Mouse (Mus musculus): ENCODE measurements around the gene Tulp3. TPM values are rescaled to one million over a fixed set of nuclear protein-coding genes. Genes with fewer than 3 reads are reported as not detected.
A peak's percentile ranks its signal among the peaks of the same experiment; 100 is the strongest.
"Not testable (repeated sequence)": the region's sequence is repeated elsewhere in the genome, so short reads cannot be mapped to it uniquely, and the experiment has no call there.

Gene Tulp3
- 33.7 and 36.7 TPM in 2 replicates for polyA plus RNA-seq (2015; fragmentation: Nextera tagmentation; extraction: Ambion mirVana)

DNA sequence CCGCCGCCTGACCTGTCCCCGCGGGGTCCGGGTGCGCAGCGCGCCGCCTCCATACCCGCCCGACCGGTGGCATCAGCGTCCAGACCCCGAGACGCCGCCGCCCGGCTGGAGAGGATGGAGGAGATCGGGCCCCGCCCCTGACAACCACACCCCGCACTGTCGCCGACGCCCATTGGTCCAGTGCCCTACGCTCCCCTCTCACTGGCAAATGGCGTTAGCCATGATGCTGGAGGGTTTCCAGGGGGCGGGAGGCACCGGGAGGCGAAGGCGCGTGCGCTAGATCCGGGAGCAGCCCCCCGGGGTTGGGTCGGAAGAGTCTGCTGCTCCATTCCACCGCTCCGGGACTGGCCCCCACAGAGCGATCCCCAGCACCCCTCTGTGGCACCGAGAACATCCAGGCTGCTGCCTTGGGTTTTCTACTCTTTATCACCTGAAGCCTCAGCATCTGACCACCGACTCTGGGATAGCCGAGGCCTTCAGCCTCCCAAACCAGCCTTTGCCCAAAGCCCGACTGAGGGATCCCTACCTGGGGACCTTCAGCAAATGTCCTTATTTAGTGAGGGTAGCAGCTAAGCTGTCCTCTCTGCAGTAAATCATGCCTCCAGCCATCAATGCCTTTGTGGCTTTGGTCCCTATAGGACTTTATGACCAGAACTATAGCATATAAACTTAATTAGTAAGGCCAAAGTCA lies at the start of gene Tulp3:
Gene Tulp3, minus strand, starts transcription at position 126 of the 691 bp plus-strand sequence.
- Histone ChIP-seq H3K9me3 (no peaks in the 10 kb centered on the region), H3K27ac (peak within 1 kb of the TSS; percentile 95), H3K36me3 (peaks cover 24% of the 10 kb centered on the region), H3K4me3 (peak within 1 kb of the TSS; percentile 80), H3K9ac (peak within 1 kb of the TSS; percentile 88), H3K4me1 (peaks cover 29% of the 10 kb centered on the region), H3K27me3 (no peaks in the 10 kb centered on the region), H3K4me2 (peak within 1 kb of the TSS; percentile 62)
- ATAC-seq (ENCODE audit: insufficient number of reproducible peaks, insufficient read depth, low FRiP score, low TSS enrichment, low read depth), result peak; percentile 98
- WGBS, result under 1% methylated on average over 42 of the region's 42 CpGs

DNA sequence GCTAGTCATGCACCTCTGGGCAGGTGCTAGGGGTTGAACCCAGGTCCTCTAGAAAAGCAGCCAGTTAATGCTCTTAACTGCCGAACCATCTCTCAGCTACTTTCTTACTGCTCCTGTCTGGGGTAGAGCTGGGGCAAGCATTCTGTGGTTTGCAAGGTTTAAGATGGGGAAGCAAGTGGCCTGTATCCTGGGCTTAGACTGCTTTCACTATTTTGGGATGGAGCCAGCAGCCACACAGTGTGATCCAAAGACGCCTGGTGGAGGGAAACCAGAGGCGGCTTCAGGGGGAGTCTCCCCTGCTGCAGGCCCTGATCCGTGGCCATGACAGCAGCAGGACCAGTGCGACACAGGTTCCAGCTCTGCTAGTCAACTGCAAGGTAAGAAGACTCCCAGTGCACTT lies 49.1 kb upstream of the Tulp3 start:
- H3K36me3 ChIP-seq, result peaks cover 40% of the 10 kb centered on the region
- H3K4me1 ChIP-seq, result peaks cover 8% of the 10 kb centered on the region; the same call in 1 of the 2 replicates
- no peaks in the 10 kb centered on the region for H3K9me3 ChIP-seq
- H3K4me2 ChIP-seq, result no peak overlapping the region
- no peak overlapping the region for H3K27ac ChIP-seq
- H3K4me3 ChIP-seq, result no peak overlapping the region
- H3K27me3 ChIP-seq, result no peaks in the 10 kb centered on the region
- whole genome bisulfite sequencing, result 64% methylated on average over 5 of the region's 5 CpGs
- no peak overlapping the region for H3K9ac ChIP-seq
- ATAC-seq (ENCODE audit: insufficient number of reproducible peaks, insufficient read depth, low FRiP score, low TSS enrichment, low read depth), result no peak

GRCm38 (mm10) chr6:128399421-128400185 lies 44.0 kb upstream of the Tulp3 start:
- peak overlapping the region; percentile 29 for H3K4me3 ChIP-seq
- no peaks in the 10 kb centered on the region for H3K9me3 ChIP-seq
- peak overlapping the region; percentile 48; the same call in 1 of the 2 replicates for H3K27ac ChIP-seq
- H3K36me3 ChIP-seq, result no peaks in the 10 kb centered on the region
- H3K27me3 ChIP-seq, result no peaks in the 10 kb centered on the region
- peaks cover 13% of the 10 kb centered on the region; the same call in 1 of the 2 replicates for H3K4me1 ChIP-seq
- H3K4me2 ChIP-seq, result peak overlapping the region; percentile 49
- 0 out of 2 replicates have a peak, but pooled peaks have one; percentile 45 for ATAC-seq (ENCODE audit: insufficient number of reproducible peaks, insufficient read depth, low FRiP score, low TSS enrichment, low read depth)
- peak overlapping the region; percentile 64 for H3K9ac ChIP-seq
- 47% methylated on average over 21 of the region's 21 CpGs for WGBS

- Histone ChIP-seq H3K4me3 (peak within 1 kb of the TSS; percentile 29), H3K27ac (peak within 1 kb of the TSS; percentile 48; the same call in 1 of the 2 replicates), H3K9ac (peak within 1 kb of the TSS; percentile 64), H3K4me1 (peaks cover 13% of the 10 kb centered on the region; the same call in 1 of the 2 replicates), H3K27me3 (no peaks in the 10 kb centered on the region), H3K9me3 (no peaks in the 10 kb centered on the region), H3K36me3 (no peaks in the 10 kb centered on the region), H3K4me2 (peak within 1 kb of the TSS; percentile 49)
- WGBS, result 78% methylated on average over 3 of the region's 3 CpGs
- no peak for ATAC-seq (ENCODE audit: insufficient number of reproducible peaks, insufficient read depth, low FRiP score, low TSS enrichment, low read depth)
Measured at GRCm38 (mm10) chr6:128398996-128399395, 43.3 kb upstream of the Tulp3 start, which contains the start of gene Nrip2. Gene Nrip2, plus strand, starts transcription at chr6:128399296.

DNA sequence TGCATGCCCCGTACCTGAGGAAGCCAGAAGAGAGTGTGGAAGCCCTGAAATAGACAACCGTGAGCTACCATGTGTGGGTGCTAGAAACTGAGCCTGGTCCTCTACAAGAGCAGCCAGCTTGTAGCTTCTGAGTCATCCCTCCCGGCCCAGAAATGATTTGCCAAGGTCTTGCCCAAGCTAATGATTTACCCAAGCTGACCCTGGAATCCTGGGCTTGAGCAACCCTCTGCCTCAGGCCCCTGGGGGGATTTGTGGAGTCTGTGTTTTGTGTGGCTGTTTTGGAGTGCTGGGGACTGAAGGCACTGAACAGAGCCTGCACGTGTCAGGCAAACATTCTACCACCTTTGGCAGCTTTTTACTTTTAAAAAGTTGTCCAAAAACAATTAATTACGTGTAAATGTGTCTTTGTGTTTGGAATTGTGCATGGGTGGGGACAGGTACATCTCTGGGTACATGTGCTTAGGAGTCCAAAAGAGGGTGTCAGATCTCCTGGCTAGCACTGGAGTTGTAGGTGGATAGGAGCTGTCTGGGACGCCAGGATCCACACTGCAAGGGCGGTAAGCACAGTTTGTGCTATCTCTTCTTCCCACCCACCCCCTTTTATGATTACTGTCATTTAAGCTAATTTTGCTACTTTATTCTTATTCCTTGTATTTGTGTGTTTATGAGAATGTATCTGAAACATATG lies 42.1 kb upstream of the Tulp3 start:
- ATAC-seq (ENCODE audit: insufficient number of reproducible peaks, insufficient read depth, low FRiP score, low TSS enrichment, low read depth), result no peak
- no peak overlapping the region for H3K27ac ChIP-seq

DNA sequence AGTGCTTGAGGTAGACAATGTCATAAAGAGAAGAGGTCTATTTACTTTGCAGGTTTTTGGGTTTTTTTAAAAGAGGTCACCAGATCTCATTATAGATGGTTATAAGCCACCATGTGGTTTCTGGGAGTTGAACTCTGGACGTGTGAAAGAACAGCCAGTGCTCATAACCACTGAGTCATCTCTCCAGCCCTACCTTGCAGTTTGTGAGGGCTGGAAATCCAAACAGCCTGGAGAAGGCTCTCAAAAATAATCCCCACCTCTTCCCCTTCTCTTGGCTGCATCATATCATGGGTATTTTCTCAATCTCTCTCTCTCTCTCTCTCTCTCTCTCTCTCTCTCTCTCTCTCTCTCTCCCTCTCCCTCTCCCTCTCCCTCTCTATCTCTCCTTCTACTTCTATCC lies 35.0 kb upstream of the Tulp3 start:
- Histone ChIP-seq H3K4me2 (no peak overlapping the region), H3K4me1 (no peaks in the 10 kb centered on the region), H3K27ac (no peak overlapping the region), H3K9ac (no peak overlapping the region), H3K9me3 (no peaks in the 10 kb centered on the region), H3K36me3 (no peaks in the 10 kb centered on the region), H3K4me3 (no peak overlapping the region), H3K27me3 (no peaks in the 10 kb centered on the region)
- 55% methylated on average over 1 of the region's 1 CpGs for WGBS
- ATAC-seq (ENCODE audit: insufficient number of reproducible peaks, insufficient read depth, low FRiP score, low TSS enrichment, low read depth), result no peak

More for the DNA sequence above, 42.1 kb upstream of the Tulp3 start:
- Histone ChIP-seq H3K9me3 (no peaks in the 10 kb centered on the region), H3K36me3 (no peaks in the 10 kb centered on the region), H3K27me3 (no peaks in the 10 kb centered on the region), H3K4me1 (peaks cover 13% of the 10 kb centered on the region; the same call in 1 of the 2 replicates), H3K4me3 (no peak overlapping the region), H3K4me2 (no peak overlapping the region), H3K9ac (no peak overlapping the region)
- 77% methylated on average over 7 of the region's 7 CpGs for WGBS

GRCm38 (mm10) chr6:128389185-128389584 lies 33.5 kb upstream of the Tulp3 start:
- ATAC-seq (ENCODE audit: insufficient number of reproducible peaks, insufficient read depth, low FRiP score, low TSS enrichment, low read depth), result no peak
- Histone ChIP-seq H3K27ac (no peak overlapping the region), H3K9ac (no peak overlapping the region), H3K36me3 (no peaks in the 10 kb centered on the region), H3K9me3 (no peaks in the 10 kb centered on the region), H3K4me2 (no peak overlapping the region), H3K4me3 (no peak overlapping the region), H3K27me3 (no peaks in the 10 kb centered on the region), H3K4me1 (no peaks in the 10 kb centered on the region)
- WGBS, result 81% methylated on average over 1 of the region's 1 CpGs

DNA sequence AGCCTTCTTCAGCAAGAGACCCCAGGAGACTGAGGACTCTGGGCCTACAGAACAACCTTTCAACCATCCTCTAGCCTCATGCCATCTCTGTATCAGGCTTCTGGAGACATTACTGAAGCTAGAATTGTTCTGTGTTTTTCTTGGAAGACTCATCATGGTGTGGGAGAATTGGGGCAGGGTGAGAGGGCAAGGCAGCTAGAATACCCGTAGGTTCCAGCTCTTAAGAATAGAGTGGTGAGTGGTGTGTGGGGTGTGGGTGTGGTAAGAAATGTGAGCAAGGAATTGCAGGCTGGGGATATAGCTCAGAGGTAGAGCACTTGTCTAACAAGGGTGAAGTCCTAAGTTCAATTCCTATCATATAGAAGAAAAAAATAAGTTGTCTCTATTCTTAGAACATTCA lies 29.4 kb upstream of the Tulp3 start:
- Histone ChIP-seq H3K27ac (no peak overlapping the region), H3K4me3 (no peak overlapping the region), H3K9me3 (no peaks in the 10 kb centered on the region)

DNA sequence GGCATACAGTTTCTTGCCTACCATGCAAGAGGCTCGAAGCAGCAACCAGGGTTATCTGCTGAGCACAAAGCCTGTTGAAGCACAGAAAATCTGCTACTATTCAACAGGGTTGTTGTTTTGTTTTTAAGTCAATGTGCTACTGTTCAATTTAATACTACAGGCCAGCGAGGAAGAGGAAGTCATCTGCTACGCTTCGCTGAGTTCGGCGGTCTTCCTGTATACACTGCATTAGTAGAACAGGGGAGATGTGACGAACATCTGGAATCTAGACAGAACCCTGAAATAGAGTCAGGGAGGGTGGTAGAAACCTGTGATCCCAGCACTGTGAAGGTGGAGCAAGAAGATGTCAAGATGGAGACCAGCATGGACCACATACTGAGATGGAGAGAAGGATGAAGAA lies 28.1 kb upstream of the Tulp3 start:
- Histone ChIP-seq H3K4me1 (no peaks in the 10 kb centered on the region), H3K9me3 (no peaks in the 10 kb centered on the region), H3K27me3 (no peaks in the 10 kb centered on the region), H3K9ac (no peak overlapping the region), H3K36me3 (no peaks in the 10 kb centered on the region), H3K27ac (no peak overlapping the region), H3K4me2 (no peak overlapping the region), H3K4me3 (no peak overlapping the region)
- no peak for ATAC-seq (ENCODE audit: insufficient number of reproducible peaks, insufficient read depth, low FRiP score, low TSS enrichment, low read depth)
- 54% methylated on average over 7 of the region's 7 CpGs for WGBS

More for the DNA sequence above, 29.4 kb upstream of the Tulp3 start:
- ATAC-seq (ENCODE audit: insufficient number of reproducible peaks, insufficient read depth, low FRiP score, low TSS enrichment, low read depth), result no peak
- Histone ChIP-seq H3K4me1 (no peaks in the 10 kb centered on the region), H3K9ac (no peak overlapping the region), H3K27me3 (no peaks in the 10 kb centered on the region), H3K36me3 (no peaks in the 10 kb centered on the region), H3K4me2 (no peak overlapping the region)
- WGBS, result 89% methylated on average over 1 of the region's 1 CpGs

DNA sequence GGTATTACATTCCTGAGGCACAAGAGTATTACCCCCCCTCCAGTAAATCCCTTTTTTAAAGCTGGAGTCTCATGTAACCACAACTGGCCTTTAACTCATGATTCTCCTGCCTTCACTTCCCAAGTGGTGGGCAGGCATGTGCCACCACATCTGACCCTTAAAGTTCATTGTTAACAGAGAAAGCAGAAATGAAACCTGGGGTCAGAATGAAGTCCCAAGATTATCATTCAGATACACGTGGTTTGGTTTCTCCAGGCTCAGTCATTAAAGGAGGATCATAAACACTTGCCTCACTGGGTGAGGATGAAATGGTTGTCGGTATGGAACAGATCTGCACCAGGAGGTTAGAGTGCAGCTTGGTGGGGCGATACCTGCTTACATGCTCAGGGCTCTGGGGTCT lies 25.6 kb upstream of the Tulp3 start:
- H3K4me2 ChIP-seq, result no peak overlapping the region
- no peaks in the 10 kb centered on the region for H3K27me3 ChIP-seq
- H3K9ac ChIP-seq, result no peak overlapping the region
- no peak for ATAC-seq (ENCODE audit: insufficient number of reproducible peaks, insufficient read depth, low FRiP score, low TSS enrichment, low read depth)
- no peak overlapping the region for H3K4me3 ChIP-seq
- H3K27ac ChIP-seq, result no peak overlapping the region
- peaks cover 15% of the 10 kb centered on the region; the same call in 1 of the 2 replicates for H3K36me3 ChIP-seq
- H3K4me1 ChIP-seq, result no peaks in the 10 kb centered on the region
- H3K9me3 ChIP-seq, result no peaks in the 10 kb centered on the region
- 70% methylated on average over 3 of the region's 3 CpGs for WGBS

- WGBS, result 73% methylated on average over 1 of the region's 1 CpGs
- H3K27me3 ChIP-seq; H3K27ac ChIP-seq; H3K4me1 ChIP-seq; H3K4me3 ChIP-seq; H3K4me2 ChIP-seq; H3K9me3 ChIP-seq; ATAC-seq (ENCODE audit: insufficient number of reproducible peaks, insufficient read depth, low FRiP score, low TSS enrichment, low read depth); H3K9ac ChIP-seq: not testable (repeated sequence)
- H3K36me3 ChIP-seq, result peaks cover 19% of the 10 kb centered on the region; the same call in 1 of the 2 replicates
Measured at GRCm38 (mm10) chr6:128380594-128381167, 25.0 kb upstream of the Tulp3 start.
